Mouse (Mus musculus): ENCODE results near the gene Ngb. TPM values are rescaled to one million over a fixed set of nuclear protein-coding genes. Genes with fewer than 3 reads are reported as not detected.

The Ngb gene
- total RNA-seq, 2 experiments from 2014 or later = 9.9 to 11.4 TPM

Other genes with a start within 250 kb of the Ngb start
- 10 to 100 TPM; 74.0 to 78.2 TPM for gene Irf2bpl, start 217.7 kb downstream of the Ngb start, total RNA-seq (2021)
- 10 to 100 TPM; 71.2 to 72.2 TPM for gene Cipc, start 155.5 kb downstream of the Ngb start, total RNA-seq (2021)
- 10 to 100 TPM; 46.0 to 56.9 TPM for gene Zdhhc22, start 112.1 kb downstream of the Ngb start, total RNA-seq (2021)
- 10 to 100 TPM; 41.2 to 43.1 TPM for gene Tmem63c, start 81.2 kb downstream of the Ngb start, total RNA-seq (2021)
- gene Gstz1, start 44.6 kb upstream of the Ngb start, total RNA-seq (2021) = 10 to 100 TPM; 48.1 to 51.7 TPM
- gene Pomt2, start 45.4 kb upstream of the Ngb start, total RNA-seq (2021) = 10 to 100 TPM; 20.0 to 21.6 TPM
- gene Samd15, start 97.2 kb upstream of the Ngb start, total RNA-seq (2021) = 1 to 10 TPM; 3.4 to 3.6 TPM
- 10 to 100 TPM; 28.0 to 28.5 TPM for gene Tmed8, start 97.9 kb upstream of the Ngb start, total RNA-seq (2021)
- 1 to 10 TPM in 1 of 2 experiments, under 1 TPM in 1; 0.85 to 2.1 TPM for gene Noxred1, start 136.2 kb upstream of the Ngb start, total RNA-seq (2021)
- 10 to 100 TPM; 55.8 to 58.7 TPM for gene Vipas39, start 163.7 kb upstream of the Ngb start, total RNA-seq (2021)
- gene Ahsa1, start 163.9 kb upstream of the Ngb start, total RNA-seq (2021) = 100 to 1,000 TPM; 158 to 159 TPM
- gene Ism2, start 197.2 kb upstream of the Ngb start, total RNA-seq (2021) = under 1 TPM; 0.47 to 0.48 TPM